Mouse (Mus musculus) heart, embryonic 10.5 days (tissue): ENCODE measurements around the gene Drap1. TPM values are rescaled to one million over a fixed set of nuclear protein-coding genes. Genes with fewer than 3 reads are reported as not detected.
A peak's percentile ranks its signal among the peaks of the same experiment; 100 is the strongest.

ENCODE experiments used
- DNase-seq: peaks from one replicate; pipeline ENCODE4 v3.0.0-alpha.2; 2017; ENCODE audit warnings: low spot score
- H3K27ac ChIP-seq: fragments of 300-500 bp; sonication (generic); 2 replicates; pipeline ENCODE4 v1.5.1; 2016; ENCODE audit warnings: mild to moderate bottlenecking
- H3K27me3 ChIP-seq: fragments of 300-500 bp; sonication (generic); 2 replicates; pipeline ENCODE4 v1.6.1; 2016; ENCODE audit warnings: mild to moderate bottlenecking; ENCODE audit not compliant: poor library complexity, insufficient read depth, severe bottlenecking
- H3K36me3 ChIP-seq: fragments of 300-500 bp; sonication (generic); 2 replicates; pipeline ENCODE4 v1.6.1; 2016; ENCODE audit warnings: mild to moderate bottlenecking, moderate library complexity
- H3K4me1 ChIP-seq: fragments of 300-500 bp; sonication (generic); 2 replicates; pipeline ENCODE4 v1.6.1; 2016; ENCODE audit warnings: mild to moderate bottlenecking
- H3K4me3 ChIP-seq: fragments of 300-500 bp; sonication (generic); 2 replicates; pipeline ENCODE4 v1.5.1; 2016; ENCODE audit warnings: mild to moderate bottlenecking, moderate library complexity
- H3K9me3 ChIP-seq: fragments of 300-500 bp; sonication (generic); 2 replicates; pipeline ENCODE4 v1.6.1; 2016; ENCODE audit warnings: mild to moderate bottlenecking, moderate library complexity
- WGBS: fragments of 180-500 bp; shearing (Covaris S2); methylation state at CpG from one replicate; pipeline ENCODE4 v1.1.7; 2016; 5-methylcytosine and 5-hydroxymethylcytosine counted together
- polyA plus RNA-seq: library from polyadenylated mRNA; unstranded; fragments of >200 nt; fragmentation: Nextera tagmentation; extraction: Ambion mirVana; gene quantifications from 2 replicates; pipeline ENCODE4 v1.2.1, GENCODE M21; 2016

Drap1 gene
- polyA plus RNA-seq, 1 experiment from 2014 or later = 209 TPM

DNA sequence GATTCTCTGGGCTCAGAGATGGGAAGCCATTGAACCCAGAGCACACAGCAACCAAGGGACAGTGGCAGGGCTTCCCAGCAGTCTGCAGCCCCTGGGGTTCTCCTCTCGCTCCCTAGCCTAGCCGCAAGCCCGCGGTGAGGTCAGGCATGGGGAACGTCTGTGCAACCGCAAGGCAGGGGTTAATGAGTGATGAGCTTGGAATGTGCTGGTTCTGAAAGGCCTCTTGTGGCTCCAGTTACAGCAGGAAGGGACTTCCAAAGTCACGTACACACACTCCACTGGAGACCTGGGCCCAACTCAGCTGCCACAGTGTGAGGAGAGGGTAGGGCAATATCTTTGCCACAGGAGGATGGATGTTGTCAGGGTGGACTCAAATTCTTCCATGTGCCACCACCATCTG lies 20.2 kb upstream of the Drap1 start:
- DNase-seq = no peak
- Histone ChIP-seq H3K27me3 (peaks cover 58% of the 10 kb centered on the region), H3K36me3 (no peaks in the 10 kb centered on the region), H3K4me3 (no peak overlapping the region), H3K9me3 (no peaks in the 10 kb centered on the region), H3K27ac (no peak overlapping the region), H3K4me1 (peaks cover 19% of the 10 kb centered on the region)
- WGBS = 26% methylated on average over 7 of the region's 7 CpGs

DNA sequence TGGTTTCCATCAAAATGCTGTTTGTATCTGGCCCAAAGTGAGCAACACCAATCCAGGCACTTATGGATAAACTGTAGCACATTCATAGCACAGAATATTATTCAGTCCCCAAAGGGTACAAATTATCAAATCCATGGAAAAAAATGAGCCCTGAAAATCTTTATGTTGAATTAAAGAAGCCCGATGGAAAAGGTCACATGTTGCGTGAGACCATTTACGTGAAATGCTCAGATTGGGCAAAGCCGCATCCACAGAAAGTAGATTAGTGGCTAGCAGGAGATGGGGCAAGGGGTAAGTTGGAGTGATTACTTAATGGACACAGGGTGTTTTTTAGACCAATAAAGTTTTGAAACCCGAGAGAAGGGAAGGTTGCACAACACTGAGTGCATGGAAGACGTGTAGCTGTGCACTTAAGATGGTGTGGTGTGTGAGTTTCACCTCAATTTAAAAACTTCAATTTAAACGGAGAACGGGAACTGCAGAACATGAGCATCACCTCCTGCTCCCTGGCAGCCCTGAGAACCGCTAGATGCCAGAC lies 19.7 kb upstream of the Drap1 start:
- H3K4me3 ChIP-seq = no peak overlapping the region
- H3K9me3 ChIP-seq = no peaks in the 10 kb centered on the region
- 65% methylated on average over 9 of the region's 9 CpGs for WGBS
- H3K4me1 ChIP-seq = peaks cover 19% of the 10 kb centered on the region
- no peak for DNase-seq
- no peak overlapping the region for H3K27ac ChIP-seq
- H3K27me3 ChIP-seq = peaks cover 53% of the 10 kb centered on the region
- H3K36me3 ChIP-seq = no peaks in the 10 kb centered on the region

DNA sequence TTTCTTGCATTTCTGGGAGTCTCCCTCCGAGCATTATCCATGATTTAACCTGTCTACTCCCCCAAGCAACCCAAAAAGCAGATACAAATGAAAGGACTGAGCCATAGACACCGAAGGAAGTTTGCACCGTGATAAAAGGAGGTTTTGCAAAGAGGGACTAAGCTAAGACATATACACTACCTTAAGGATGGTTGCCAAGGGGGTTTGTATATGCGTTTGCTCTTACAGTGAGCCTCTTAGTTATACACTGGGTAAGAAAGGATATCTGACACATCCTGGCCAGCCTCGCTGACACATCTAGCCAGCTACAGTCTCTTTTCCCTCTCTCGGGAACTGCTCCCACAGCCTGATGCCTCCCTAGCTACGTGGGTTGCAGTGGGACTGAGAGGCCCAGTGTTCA lies 9.2 kb upstream of the Drap1 start:
- Histone ChIP-seq H3K27ac (peak overlapping the region; percentile 90), H3K4me1 (peaks cover 20% of the 10 kb centered on the region), H3K27me3 (0 out of 2 replicates have a peak, but pooled peaks cover 12% of the 10 kb centered on the region), H3K4me3 (peak overlapping the region; percentile 61), H3K36me3 (no peaks in the 10 kb centered on the region), H3K9me3 (no peaks in the 10 kb centered on the region)
- DNase-seq = no peak
- 54% methylated on average over 7 of the region's 7 CpGs for WGBS

DNA sequence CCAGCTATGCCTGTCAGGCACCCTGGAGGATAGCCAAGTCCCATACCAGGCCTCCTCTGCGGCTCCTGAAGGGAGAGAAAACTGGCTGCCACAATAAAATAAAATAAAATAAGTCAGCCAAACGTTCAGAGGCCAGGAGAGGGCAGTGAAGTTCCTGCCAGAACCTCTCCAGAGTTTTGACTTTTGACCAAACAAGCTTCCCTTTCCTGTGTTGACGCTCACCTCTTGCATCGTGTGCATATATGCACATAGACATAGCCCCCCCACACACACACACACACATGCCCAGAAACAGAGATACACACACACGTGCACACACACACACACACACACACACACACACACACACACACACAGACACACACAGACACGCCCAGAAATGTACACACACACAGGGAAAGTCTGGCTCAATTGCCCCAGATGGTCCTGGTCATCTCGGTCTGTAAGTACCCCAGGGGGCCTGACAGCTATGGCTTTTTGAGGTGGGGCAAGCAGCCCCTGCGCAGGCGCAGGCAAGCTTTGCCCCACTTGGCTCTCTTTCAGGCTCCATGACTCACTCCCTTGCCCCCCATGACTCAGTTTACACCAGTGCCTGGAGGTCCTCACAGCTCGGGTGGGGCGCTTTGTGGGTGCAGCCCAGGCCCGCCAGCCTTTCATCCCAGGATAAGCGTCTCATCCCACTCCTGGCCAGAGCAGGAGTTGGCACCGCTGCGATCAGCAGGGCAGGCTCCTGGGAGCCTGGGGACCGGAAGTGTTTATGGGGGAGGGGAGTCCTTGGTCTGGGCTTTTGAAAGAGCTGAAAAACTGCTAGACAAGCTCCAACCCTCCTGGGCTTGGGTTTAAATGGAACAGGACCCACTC lies 8.4 kb upstream of the Drap1 start:
- Histone ChIP-seq H3K27ac (peak overlapping the region; percentile 90), H3K27me3 (0 out of 2 replicates have a peak, but pooled peaks cover 12% of the 10 kb centered on the region), H3K9me3 (no peaks in the 10 kb centered on the region), H3K4me3 (peak overlapping the region; percentile 61), H3K4me1 (peaks cover 20% of the 10 kb centered on the region), H3K36me3 (no peaks in the 10 kb centered on the region)
- WGBS = 11% methylated on average over 16 of the region's 16 CpGs
- DNase-seq = peak; percentile 80

DNA sequence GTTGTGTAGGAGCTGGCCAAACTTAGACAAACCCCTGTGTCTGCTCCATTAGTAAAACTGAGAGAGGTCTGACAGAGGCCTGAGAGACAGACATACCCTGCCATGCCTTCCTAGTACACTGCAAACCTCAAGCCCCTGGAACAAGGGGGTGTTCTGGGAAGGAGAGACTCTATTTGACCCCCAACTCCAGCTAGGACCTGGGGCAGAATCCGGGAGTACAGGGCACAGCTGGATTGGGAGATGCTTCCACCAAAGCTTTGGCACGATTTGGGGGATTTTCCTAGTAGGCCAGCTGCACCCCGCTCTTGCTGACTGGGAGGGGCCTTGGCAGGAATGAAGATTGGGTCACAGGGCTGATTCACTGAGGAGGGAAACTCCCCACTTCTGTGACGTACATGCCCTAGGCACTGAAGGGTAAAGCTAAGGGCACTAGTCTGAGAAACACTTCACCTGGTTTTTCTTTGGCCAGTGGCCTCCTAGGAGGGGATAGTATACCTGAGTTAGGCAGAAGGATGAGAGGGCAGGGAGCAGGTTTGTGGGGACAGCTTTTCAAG lies 7.2 kb upstream of the Drap1 start:
- DNase-seq = no peak
- Histone ChIP-seq H3K36me3 (peaks cover 6% of the 10 kb centered on the region), H3K27me3 (0 out of 2 replicates have a peak, but pooled peaks cover 6% of the 10 kb centered on the region), H3K4me1 (peaks cover 22% of the 10 kb centered on the region), H3K27ac (no peak overlapping the region), H3K9me3 (no peaks in the 10 kb centered on the region), H3K4me3 (no peak overlapping the region)
- 62% methylated on average over 4 of the region's 4 CpGs for WGBS

DNA sequence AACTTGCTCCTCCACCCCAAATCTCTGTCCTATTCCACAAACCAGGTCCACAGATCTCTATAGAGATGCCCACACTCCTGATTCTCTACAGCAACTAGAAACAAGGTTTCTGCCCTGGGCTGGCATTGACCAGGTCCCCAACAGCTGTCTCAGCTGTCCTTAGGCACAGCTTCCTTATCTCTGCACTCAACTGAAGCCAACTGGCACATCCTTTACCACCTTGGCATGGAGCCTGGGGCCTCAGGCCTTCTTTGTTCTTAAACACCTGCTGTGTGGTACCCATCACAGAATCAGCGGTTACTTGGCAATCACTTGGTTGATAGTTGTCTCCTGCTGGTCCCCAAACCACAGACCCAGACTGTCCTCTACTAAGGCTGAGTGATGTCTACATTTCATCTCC lies 5.6 kb upstream of the Drap1 start:
- no peak for DNase-seq
- H3K27me3 ChIP-seq = 0 out of 2 replicates have a peak, but pooled peaks cover 5% of the 10 kb centered on the region
- 86% methylated on average over 1 of the region's 1 CpGs for WGBS
- H3K36me3 ChIP-seq = peaks cover 17% of the 10 kb centered on the region
- H3K4me3 ChIP-seq = no peak overlapping the region
- H3K27ac ChIP-seq = no peak overlapping the region
- no peaks in the 10 kb centered on the region for H3K9me3 ChIP-seq
- H3K4me1 ChIP-seq = peaks cover 36% of the 10 kb centered on the region

DNA sequence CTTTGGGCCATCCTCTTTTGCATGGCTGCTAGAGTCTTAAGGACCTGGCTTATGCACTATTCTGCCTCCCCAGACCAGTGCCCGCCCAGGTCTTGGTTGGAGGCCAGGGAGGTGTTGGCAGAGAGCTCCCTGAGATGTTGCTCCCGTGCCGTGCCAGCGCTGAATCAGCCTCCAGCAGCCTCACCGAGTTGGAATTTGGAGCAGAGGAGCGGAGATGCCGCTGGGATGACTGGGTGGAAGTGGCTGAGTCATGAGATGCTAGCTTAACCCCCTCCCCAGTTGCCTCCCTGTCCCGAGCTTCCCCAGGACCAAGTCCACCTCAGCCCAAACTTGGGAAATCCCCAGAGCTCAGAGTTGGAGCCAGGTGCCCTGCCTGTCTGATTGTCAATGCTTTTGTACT lies 5.0 kb upstream of the Drap1 start:
- H3K9me3 ChIP-seq = no peaks in the 10 kb centered on the region
- H3K4me1 ChIP-seq = peaks cover 36% of the 10 kb centered on the region
- H3K36me3 ChIP-seq = peaks cover 17% of the 10 kb centered on the region
- no peak overlapping the region for H3K4me3 ChIP-seq
- no peak for DNase-seq
- 0 out of 2 replicates have a peak, but pooled peaks cover 5% of the 10 kb centered on the region for H3K27me3 ChIP-seq
- no peak overlapping the region for H3K27ac ChIP-seq
- WGBS = 70% methylated on average over 8 of the region's 8 CpGs

DNA sequence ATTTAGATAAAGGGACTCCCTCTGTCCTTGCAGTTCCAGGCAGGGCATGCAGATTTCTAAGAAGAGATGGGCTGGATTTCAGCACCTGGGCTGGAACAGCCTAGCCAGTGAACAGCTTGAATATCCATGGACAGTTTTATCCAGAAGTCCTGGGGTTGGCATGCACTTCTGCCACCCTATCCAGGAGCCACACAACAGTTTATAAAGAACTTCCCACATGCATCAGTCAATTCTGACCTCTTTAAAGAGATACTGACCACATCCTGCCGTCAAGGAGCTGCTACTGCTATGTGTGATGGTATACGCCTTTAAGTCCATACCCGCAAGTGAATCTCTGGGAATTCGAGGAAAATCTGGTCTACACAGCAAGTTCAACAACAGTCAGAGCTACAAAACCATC lies 4.4 kb upstream of the Drap1 start:
- Histone ChIP-seq H3K36me3 (peaks cover 17% of the 10 kb centered on the region), H3K27me3 (0 out of 2 replicates have a peak, but pooled peaks cover 2% of the 10 kb centered on the region), H3K9me3 (no peaks in the 10 kb centered on the region), H3K4me3 (no peak overlapping the region), H3K27ac (no peak overlapping the region), H3K4me1 (peaks cover 33% of the 10 kb centered on the region)
- WGBS = 70% methylated on average over 4 of the region's 4 CpGs
- DNase-seq = no peak

DNA sequence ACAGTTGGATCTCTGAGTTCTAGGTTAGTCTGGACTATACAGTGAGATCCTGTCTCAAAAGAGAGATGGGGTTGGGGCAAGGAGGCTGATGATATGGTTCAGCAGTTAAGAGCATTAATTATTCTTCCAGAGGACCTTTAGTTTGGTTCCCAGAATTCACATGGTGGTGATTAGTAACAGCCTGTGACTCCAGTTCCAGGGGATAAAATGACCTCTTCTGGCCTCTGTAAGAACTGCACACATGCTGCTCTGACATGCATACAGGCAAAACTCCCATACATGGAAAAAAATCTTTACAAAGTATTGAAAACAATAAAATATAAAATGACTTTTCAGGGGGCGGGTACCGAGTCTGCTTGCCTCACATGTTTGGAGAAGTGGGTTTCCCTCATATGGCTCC lies 3.3 kb upstream of the Drap1 start:
- H3K27ac ChIP-seq = no peak overlapping the region
- no peaks in the 10 kb centered on the region for H3K27me3 ChIP-seq
- DNase-seq = no peak
- WGBS = 72% methylated on average over 2 of the region's 2 CpGs
- H3K4me3 ChIP-seq = no peak overlapping the region
- no peaks in the 10 kb centered on the region for H3K9me3 ChIP-seq
- H3K36me3 ChIP-seq = peaks cover 17% of the 10 kb centered on the region
- peaks cover 32% of the 10 kb centered on the region for H3K4me1 ChIP-seq

DNA sequence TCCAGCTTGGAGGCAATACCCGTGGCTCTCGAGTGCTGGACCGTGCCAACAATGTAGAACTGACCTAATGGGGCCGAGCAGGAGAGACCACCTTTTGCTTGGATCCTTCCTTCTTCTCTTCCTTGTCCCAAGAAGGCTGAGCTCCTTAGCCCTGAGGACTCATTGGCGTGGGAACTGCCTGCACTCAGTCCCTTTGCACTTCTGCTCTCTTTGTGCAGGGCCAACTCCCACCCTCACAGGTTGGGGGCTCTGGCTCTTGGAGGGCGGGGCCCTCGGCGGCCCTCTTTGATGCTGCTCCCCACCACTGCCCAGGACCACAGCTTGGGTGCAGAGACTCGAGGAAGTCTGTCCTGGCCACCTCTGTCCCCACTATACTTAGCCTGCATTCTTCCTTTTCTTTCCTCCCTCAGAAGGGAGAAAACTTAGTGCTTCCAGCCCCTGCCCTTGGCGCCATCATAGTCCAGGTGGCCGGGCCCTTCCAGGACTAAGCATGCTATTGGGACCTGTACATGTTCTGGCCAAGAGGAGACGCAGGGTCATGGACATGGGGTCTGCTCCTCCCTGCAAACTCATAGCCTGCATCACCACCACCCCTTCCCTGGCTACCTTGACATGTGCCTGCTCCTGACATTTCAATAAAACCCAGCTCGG lies 2.0 kb upstream of the Drap1 start:
- WGBS = 91% methylated on average over 13 of the region's 13 CpGs
- Histone ChIP-seq H3K4me1 (peaks cover 30% of the 10 kb centered on the region), H3K36me3 (peaks cover 29% of the 10 kb centered on the region), H3K27ac (no peak overlapping the region; the same call in 1 of the 2 replicates), H3K4me3 (peak overlapping the region; percentile 84; the same call in 1 of the 2 replicates), H3K9me3 (no peaks in the 10 kb centered on the region), H3K27me3 (no peaks in the 10 kb centered on the region)
- no peak for DNase-seq

DNA sequence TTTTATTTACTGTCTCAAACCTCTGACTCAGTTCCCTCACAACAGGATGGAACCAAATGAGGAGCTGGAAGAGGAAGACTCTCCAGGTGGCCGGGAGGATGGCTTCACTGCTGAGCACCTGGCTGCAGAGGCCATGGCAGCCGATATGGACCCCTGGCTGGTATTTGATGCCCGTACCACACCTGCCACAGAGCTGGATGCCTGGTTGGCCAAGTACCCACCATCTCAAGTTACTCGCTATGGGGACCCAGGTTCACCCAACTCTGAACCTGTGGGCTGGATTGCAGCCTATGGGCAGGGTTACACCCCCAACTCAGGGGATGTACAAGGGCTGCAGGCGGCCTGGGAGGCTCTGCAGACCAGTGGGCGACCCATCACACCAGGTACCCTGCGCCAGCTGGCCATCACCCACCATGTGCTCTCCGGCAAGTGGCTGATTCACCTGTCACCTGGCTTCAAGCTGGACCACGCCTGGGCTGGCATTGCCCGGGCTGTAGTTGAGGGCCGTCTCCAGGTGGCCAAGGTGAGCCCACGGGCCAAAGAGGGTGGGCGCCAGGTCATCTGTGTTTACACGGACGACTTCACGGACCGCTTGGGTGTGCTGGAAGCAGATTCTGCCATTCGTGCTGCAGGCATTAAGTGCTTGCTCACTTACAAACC lies 1.3 kb upstream of the Drap1 start:
- Histone ChIP-seq H3K27me3 (no peaks in the 10 kb centered on the region), H3K36me3 (peaks cover 36% of the 10 kb centered on the region), H3K9me3 (no peaks in the 10 kb centered on the region), H3K4me1 (peaks cover 30% of the 10 kb centered on the region), H3K27ac (peak overlapping the region; percentile 95), H3K4me3 (peak overlapping the region; percentile 84)
- WGBS = 87% methylated on average over 18 of the region's 18 CpGs
- no peak for DNase-seq

DNA sequence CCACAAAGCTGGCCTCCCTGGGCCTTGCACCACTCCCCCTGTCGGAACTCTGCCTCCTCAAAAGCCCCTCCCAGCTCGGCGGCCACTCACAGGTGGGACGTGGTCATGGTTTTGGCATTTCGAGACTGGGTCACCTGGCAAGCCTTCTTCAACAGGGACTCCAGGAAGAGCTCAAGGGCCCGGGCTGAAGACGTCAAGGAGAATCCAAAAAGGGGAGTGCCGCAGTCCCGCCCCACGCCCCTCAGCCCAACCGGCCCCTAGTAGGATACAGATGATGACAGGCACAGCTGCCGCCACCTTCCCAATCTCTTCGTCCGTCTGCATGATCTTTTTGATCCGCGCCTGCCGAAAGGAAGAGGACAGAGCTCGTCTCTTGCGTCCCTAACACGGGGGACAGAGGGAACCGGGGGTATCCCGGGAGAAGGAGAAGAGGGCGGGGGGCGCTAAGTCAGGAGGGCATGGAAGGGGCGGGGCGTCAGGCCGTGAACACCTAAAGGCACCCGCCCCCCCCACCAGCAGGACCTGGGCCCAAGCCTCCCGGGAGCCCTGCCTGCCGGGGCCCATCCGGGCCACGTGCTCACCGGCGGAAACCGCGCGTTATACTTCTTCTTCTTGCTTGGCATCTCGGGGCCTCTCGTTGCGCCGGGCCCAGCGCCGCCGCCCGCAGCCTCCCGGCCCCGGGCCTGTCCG lies 542 bp downstream of the Drap1 start:
- Histone ChIP-seq H3K36me3 (peaks cover 49% of the 10 kb centered on the region), H3K27ac (peak overlapping the region; percentile 95)
- DNase-seq = peak; percentile 92

More for the DNA sequence above, 542 bp downstream of the Drap1 start:
- under 1% methylated on average over 37 of the region's 48 CpGs for WGBS
- Histone ChIP-seq H3K4me3 (peak overlapping the region; percentile 84), H3K4me1 (peaks cover 30% of the 10 kb centered on the region), H3K27me3 (no peaks in the 10 kb centered on the region), H3K9me3 (no peaks in the 10 kb centered on the region)
